Mouse (Mus musculus) small intestine, adult 2 months (tissue): ENCODE measurements around the gene Gpr161. TPM values are rescaled to one million over a fixed set of nuclear protein-coding genes. Genes with fewer than 3 reads are reported as not detected.

Experiments
- H3K27ac ChIP-seq: fragments of 200-500 bp; 2 replicates; pipeline ENCODE4 v1.5.1; 2012; ENCODE audit warnings: low read depth, low read length, control low read depth, inconsistent platforms; ENCODE audit not compliant: insufficient read depth
- H3K27me3 ChIP-seq: fragments of 200-500 bp; 2 replicates; pipeline ENCODE4 v1.6.1; 2012; ENCODE audit warnings: mild to moderate bottlenecking, moderate library complexity, low read length, inconsistent platforms; ENCODE audit not compliant: control insufficient read depth, insufficient read depth
- H3K36me3 ChIP-seq: fragments of 200-500 bp; 2 replicates; pipeline ENCODE4 v1.6.1; 2012; ENCODE audit warnings: mild to moderate bottlenecking, low read length, control low read depth, inconsistent platforms; ENCODE audit not compliant: control insufficient read depth, insufficient read depth
- H3K4me1 ChIP-seq: fragments of 200-500 bp; 2 replicates; pipeline ENCODE4 v1.6.1; 2012; ENCODE audit warnings: low read length, inconsistent platforms, mixed read lengths; ENCODE audit not compliant: control insufficient read depth, insufficient read depth, insufficient read length
- H3K4me3 ChIP-seq: fragments of 200-500 bp; 2 replicates; pipeline ENCODE4 v1.5.1; 2012; ENCODE audit warnings: low read depth, mild to moderate bottlenecking, control low read depth, inconsistent platforms, low read length, moderate library complexity
- CTCF ChIP-seq: fragments of 200-500 bp; IDR thresholded peaks from 2 replicates; pipeline ENCODE4 v1.5.1; 2012; ENCODE audit warnings: low read depth, mild to moderate bottlenecking, control low read depth, inconsistent platforms, low read length, moderate library complexity, mixed read lengths; ENCODE audit not compliant: insufficient replicate concordance, insufficient read length; ENCODE audit errors: extremely low read depth
- POLR2A ChIP-seq: fragments of 200-500 bp; IDR thresholded peaks from 2 replicates; pipeline ENCODE4 v1.6.1; 2012; ENCODE audit warnings: low read depth, mild to moderate bottlenecking, control low read depth, inconsistent platforms, low read length, moderate library complexity
- WGBS: fragments of 180-500 bp; shearing (Covaris S2); methylation state at CpG from one replicate; pipeline ENCODE4 v1.1.7; 2018; 5-methylcytosine and 5-hydroxymethylcytosine counted together
- polyA plus RNA-seq: library from polyadenylated mRNA; depleted of rRNA; stranded (reverse); fragments of >200 nt; gene quantifications from 2 replicates; pipeline ENCODE4 v1.2.3, GENCODE M21; 2012

Gene Gpr161
- polyA plus RNA-seq, 1 experiment: 2.4 TPM

GRCm38 (mm10) chr1:165330859-165331258 is 35.3 kb downstream of the Gpr161 start:
- Histone ChIP-seq H3K4me1 (no peaks in the 10 kb centered on the region), H3K4me3 (no peak overlapping the region), H3K27me3 (no peaks in the 10 kb centered on the region), H3K36me3 (peaks cover 3% of the 10 kb centered on the region; the same call in 1 of the 2 replicates), H3K27ac (no peak overlapping the region)
- TF ChIP-seq POLR2A (no peak), CTCF (no peak)

- peaks cover 4% of the 10 kb centered on the region for H3K36me3 ChIP-seq
- H3K27me3 ChIP-seq: no peaks in the 10 kb centered on the region
- TF ChIP-seq CTCF (no peak), POLR2A (no peak)
- no peaks in the 10 kb centered on the region for H3K4me1 ChIP-seq
- WGBS: 67% methylated on average over 3 of the region's 3 CpGs
- no peak overlapping the region for H3K4me3 ChIP-seq
- no peak overlapping the region for H3K27ac ChIP-seq
Observed at GRCm38 (mm10) chr1:165332797-165333196, 37.2 kb downstream of the Gpr161 start.

GRCm38 (mm10) chr1:165342126-165342525 is 46.5 kb downstream of the Gpr161 start:
- no peak overlapping the region for H3K27ac ChIP-seq
- no peaks in the 10 kb centered on the region for H3K4me1 ChIP-seq
- H3K36me3 ChIP-seq: peaks cover 6% of the 10 kb centered on the region
- WGBS: 60% methylated on average over 7 of the region's 7 CpGs
- H3K4me3 ChIP-seq: no peak overlapping the region
- TF ChIP-seq POLR2A (no peak), CTCF (no peak)
- no peaks in the 10 kb centered on the region for H3K27me3 ChIP-seq

DNA sequence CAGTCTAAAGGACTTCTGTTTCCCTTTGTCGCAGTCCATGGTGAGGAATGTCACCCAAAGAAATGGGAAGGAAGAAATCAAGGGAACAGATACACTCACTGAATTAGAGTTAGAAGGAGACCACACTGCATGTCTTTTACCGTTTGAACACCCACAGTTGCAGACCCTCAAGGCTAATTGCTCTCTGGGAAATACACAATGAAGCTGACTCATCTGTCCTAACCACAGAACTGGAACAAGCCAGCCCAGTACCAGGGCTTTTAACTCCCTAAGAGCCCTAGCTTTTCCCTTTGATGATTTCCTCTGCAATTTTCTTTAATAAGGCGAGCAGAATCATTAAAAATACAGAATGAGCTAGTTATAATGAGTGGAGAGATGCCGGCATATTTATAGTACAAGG is 48.9 kb downstream of the Gpr161 start:
- H3K4me1 ChIP-seq: no peaks in the 10 kb centered on the region
- WGBS: 78% methylated on average over 4 of the region's 4 CpGs
- TF ChIP-seq POLR2A: no peak
- TF ChIP-seq CTCF: no peak

GRCm38 (mm10) chr1:165348627-165349026 is 53.0 kb downstream of the Gpr161 start:
- Histone ChIP-seq H3K4me3 (no peak overlapping the region), H3K27ac (no peak overlapping the region; the same call in 1 of the 2 replicates), H3K4me1 (peaks cover 5% of the 10 kb centered on the region), H3K36me3 (peaks cover 2% of the 10 kb centered on the region), H3K27me3 (no peaks in the 10 kb centered on the region)
- TF ChIP-seq CTCF: no peak

More for the DNA sequence above, 48.9 kb downstream of the Gpr161 start:
- Histone ChIP-seq H3K4me3 (no peak overlapping the region), H3K27me3 (no peaks in the 10 kb centered on the region), H3K27ac (no peak overlapping the region), H3K36me3 (no peaks in the 10 kb centered on the region)

GRCm38 (mm10) chr1:165356347-165356746 is 60.8 kb downstream of the Gpr161 start:
- Histone ChIP-seq H3K4me1 (peaks cover 2% of the 10 kb centered on the region; the same call in 1 of the 2 replicates), H3K36me3 (no peaks in the 10 kb centered on the region; the same call in 1 of the 2 replicates), H3K27me3 (no peaks in the 10 kb centered on the region), H3K4me3 (no peak overlapping the region), H3K27ac (no peak overlapping the region)
- WGBS: 45% methylated on average over 2 of the region's 2 CpGs
- TF ChIP-seq POLR2A (no peak), CTCF (no peak)

GRCm38 (mm10) chr1:165363271-165363670 is 67.7 kb downstream of the Gpr161 start:
- no peak overlapping the region for H3K4me3 ChIP-seq
- H3K36me3 ChIP-seq: 0 out of 2 replicates have a peak, but pooled peaks cover 2% of the 10 kb centered on the region
- TF ChIP-seq CTCF: no peak
- no peak for TF ChIP-seq POLR2A
- WGBS: 80% methylated on average over 2 of the region's 2 CpGs
- no peak overlapping the region for H3K27ac ChIP-seq
- no peaks in the 10 kb centered on the region for H3K4me1 ChIP-seq
- no peaks in the 10 kb centered on the region for H3K27me3 ChIP-seq
